Mouse (Mus musculus) forebrain, embryonic 14.5 days (tissue): ENCODE data around the gene Sirt3. TPM values are rescaled to one million over a fixed set of nuclear protein-coding genes. Genes with fewer than 3 reads are reported as not detected.

ENCODE experiments used
- ATAC-seq: fragments of 200-750 bp; cut with Nextera tagmentation; 2 replicates; pipeline ENCODE4 v1.8.0; 2017; ENCODE audit warnings: mild to moderate bottlenecking, moderate library complexity
- DNase-seq: peaks from one replicate; pipeline ENCODE4 v3.0.0-alpha.2; 2015; ENCODE audit warnings: low spot score
- H3K27ac ChIP-seq: fragments of 300-500 bp; sonication (generic); 2 replicates; pipeline ENCODE4 v1.5.1; 2014; ENCODE audit warnings: low read depth, mild to moderate bottlenecking, control low read depth, low read length, moderate library complexity
- H3K27me3 ChIP-seq: fragments of 300-500 bp; sonication (generic); replicated peaks from 2 replicates; pipeline ENCODE4 v1.6.1; 2014; ENCODE audit warnings: low read length, control low read depth, mixed read lengths; ENCODE audit not compliant: control insufficient read depth, insufficient read depth
- H3K36me3 ChIP-seq: fragments of 300-500 bp; sonication (generic); 2 replicates; pipeline ENCODE4 v1.6.1; 2014; ENCODE audit warnings: low read length, control low read depth; ENCODE audit not compliant: control insufficient read depth, insufficient read depth
- H3K4me1 ChIP-seq: fragments of 300-500 bp; sonication (generic); 2 replicates; pipeline ENCODE4 v1.6.1; 2014; ENCODE audit warnings: antibody characterized with exemption, low read length, control low read depth; ENCODE audit not compliant: control insufficient read depth, insufficient read depth
- H3K4me2 ChIP-seq: fragments of 300-500 bp; sonication (generic); 2 replicates; pipeline ENCODE4 v1.6.1; 2014; ENCODE audit warnings: mild to moderate bottlenecking, control low read depth, low read length
- H3K4me3 ChIP-seq: fragments of 300-500 bp; sonication (generic); 2 replicates; pipeline ENCODE4 v1.5.1; 2014; ENCODE audit warnings: low read depth, low read length, control low read depth
- H3K9ac ChIP-seq: fragments of 300-500 bp; sonication (generic); 2 replicates; pipeline ENCODE4 v1.6.1; 2014; ENCODE audit warnings: mild to moderate bottlenecking, low read length, control low read depth, moderate library complexity
- H3K9me3 ChIP-seq: fragments of 300-500 bp; sonication (generic); replicated peaks from 2 replicates; pipeline ENCODE4 v1.6.1; 2016; ENCODE audit warnings: low read length, control low read depth, mixed read lengths; ENCODE audit not compliant: control insufficient read depth
- WGBS: fragments of 180-500 bp; shearing (Covaris S2); extraction: QIAGEN DNeasy Blood & Tissue Kit; methylation state at CpG from one replicate; pipeline ENCODE4 v1.1.7; 2014; 5-methylcytosine and 5-hydroxymethylcytosine counted together
- polyA plus RNA-seq: library from polyadenylated mRNA; unstranded; fragments of >200 nt; fragmentation: Nextera tagmentation; extraction: Ambion mirVana; gene quantifications from 2 replicates; pipeline ENCODE4 v1.2.1, GENCODE M21; 2014

The Sirt3 gene
- polyA plus RNA-seq, 1 experiment from 2014 or later: 29.5 TPM

- Histone ChIP-seq H3K9ac (no peak overlapping the region), H3K4me2 (no peak overlapping the region), H3K4me3 (no peak overlapping the region), H3K36me3 (no peaks in the 10 kb centered on the region), H3K27me3 (no peaks in the 10 kb centered on the region), H3K4me1 (no peaks in the 10 kb centered on the region), H3K9me3 (no peaks in the 10 kb centered on the region), H3K27ac (no peak overlapping the region)
- no peak for DNase-seq
- 81% methylated on average over 8 of the region's 8 CpGs for WGBS
- no peak for ATAC-seq
These were observed 32.1 kb upstream of the Sirt3 start for GRCm38 (mm10) chr7:140914031-140914690.

GRCm38 (mm10) chr7:140912846-140913482, 30.9 kb upstream of the Sirt3 start:
- Histone ChIP-seq H3K27me3 (no peaks in the 10 kb centered on the region), H3K9ac (no peak overlapping the region), H3K4me2 (no peak overlapping the region), H3K4me3 (no peak overlapping the region), H3K9me3 (no peaks in the 10 kb centered on the region), H3K27ac (no peak overlapping the region), H3K4me1 (peaks cover 4% of the 10 kb centered on the region; the same call in 1 of the 2 replicates), H3K36me3 (no peaks in the 10 kb centered on the region)
- DNase-seq: no peak
- 71% methylated on average over 5 of the region's 5 CpGs for WGBS
- no peak for ATAC-seq

- Histone ChIP-seq H3K9ac (no peak overlapping the region), H3K4me1 (peaks cover 4% of the 10 kb centered on the region; the same call in 1 of the 2 replicates), H3K4me3 (no peak overlapping the region), H3K27ac (no peak overlapping the region), H3K27me3 (no peaks in the 10 kb centered on the region), H3K9me3 (no peaks in the 10 kb centered on the region), H3K36me3 (no peaks in the 10 kb centered on the region), H3K4me2 (no peak overlapping the region)
- 67% methylated on average over 3 of the region's 3 CpGs for WGBS
- no peak for DNase-seq
- no peak for ATAC-seq
These were observed 30.2 kb upstream of the Sirt3 start for GRCm38 (mm10) chr7:140912293-140912692.

- Histone ChIP-seq H3K27ac (no peak overlapping the region), H3K4me3 (peak overlapping the region; percentile 30), H3K9ac (peak overlapping the region; percentile 43; the same call in 1 of the 2 replicates), H3K4me2 (peak overlapping the region; percentile 66), H3K9me3 (no peaks in the 10 kb centered on the region), H3K4me1 (peaks cover 4% of the 10 kb centered on the region; the same call in 1 of the 2 replicates), H3K36me3 (no peaks in the 10 kb centered on the region), H3K27me3 (no peaks in the 10 kb centered on the region)
- DNase-seq: peak; percentile 83
- ATAC-seq: peak; percentile 63
- WGBS: under 1% methylated on average over 19 of the region's 19 CpGs
These were observed 26.6 kb upstream of the Sirt3 start for GRCm38 (mm10) chr7:140908634-140909107.

GRCm38 (mm10) chr7:140908181-140908580, 26.1 kb upstream of the Sirt3 start:
- ATAC-seq: no peak
- H3K4me2 ChIP-seq: no peak overlapping the region
- peaks cover 4% of the 10 kb centered on the region; the same call in 1 of the 2 replicates for H3K4me1 ChIP-seq
- H3K36me3 ChIP-seq: no peaks in the 10 kb centered on the region
- H3K9ac ChIP-seq: no peak overlapping the region
- H3K27ac ChIP-seq: no peak overlapping the region
- WGBS: 51% methylated on average over 7 of the region's 7 CpGs
- no peak overlapping the region for H3K4me3 ChIP-seq
- no peaks in the 10 kb centered on the region for H3K9me3 ChIP-seq
- no peaks in the 10 kb centered on the region for H3K27me3 ChIP-seq
- DNase-seq: no peak

GRCm38 (mm10) chr7:140907697-140908096, 25.6 kb upstream of the Sirt3 start:
- Histone ChIP-seq H3K9me3 (no peaks in the 10 kb centered on the region), H3K27me3 (no peaks in the 10 kb centered on the region), H3K4me3 (no peak overlapping the region), H3K36me3 (no peaks in the 10 kb centered on the region), H3K9ac (no peak overlapping the region), H3K4me2 (no peak overlapping the region), H3K4me1 (peaks cover 4% of the 10 kb centered on the region; the same call in 1 of the 2 replicates), H3K27ac (no peak overlapping the region)
- DNase-seq: no peak
- 86% methylated on average over 7 of the region's 7 CpGs for whole genome bisulfite sequencing
- no peak for ATAC-seq

- DNase-seq (no peak), ATAC-seq (no peak)
- Histone ChIP-seq H3K4me1 (peaks cover 4% of the 10 kb centered on the region; the same call in 1 of the 2 replicates), H3K36me3 (no peaks in the 10 kb centered on the region), H3K27ac (no peak overlapping the region), H3K9me3 (no peaks in the 10 kb centered on the region), H3K9ac (no peak overlapping the region), H3K4me2 (no peak overlapping the region), H3K27me3 (no peaks in the 10 kb centered on the region), H3K4me3 (no peak overlapping the region)
- WGBS: 87% methylated on average over 13 of the region's 13 CpGs
These were observed 25.0 kb upstream of the Sirt3 start for GRCm38 (mm10) chr7:140907131-140907530.

GRCm38 (mm10) chr7:140905642-140906081, 23.6 kb upstream of the Sirt3 start:
- H3K27ac ChIP-seq: no peak overlapping the region
- H3K9me3 ChIP-seq: no peaks in the 10 kb centered on the region
- H3K27me3 ChIP-seq: no peaks in the 10 kb centered on the region
- H3K4me1 ChIP-seq: peaks cover 4% of the 10 kb centered on the region; the same call in 1 of the 2 replicates
- H3K9ac ChIP-seq: no peak overlapping the region
- no peak for DNase-seq
- no peaks in the 10 kb centered on the region for H3K36me3 ChIP-seq
- ATAC-seq: no peak
- H3K4me3 ChIP-seq: no peak overlapping the region
- H3K4me2 ChIP-seq: no peak overlapping the region
- 95% methylated on average over 2 of the region's 2 CpGs for WGBS

GRCm38 (mm10) chr7:140903212-140903611, 21.1 kb upstream of the Sirt3 start:
- 25% methylated on average over 13 of the region's 13 CpGs for WGBS
- Histone ChIP-seq H3K9ac (no peak overlapping the region), H3K9me3 (no peaks in the 10 kb centered on the region), H3K36me3 (peaks cover 22% of the 10 kb centered on the region), H3K4me3 (no peak overlapping the region), H3K27me3 (no peaks in the 10 kb centered on the region), H3K27ac (no peak overlapping the region), H3K4me1 (no peaks in the 10 kb centered on the region), H3K4me2 (no peak overlapping the region)
- peak; percentile 50 for ATAC-seq
- DNase-seq: peak; percentile 69
